Mouse (Mus musculus): Measurements from ENCODE around the gene Abcd3. TPM values are rescaled to one million over a fixed set of nuclear protein-coding genes. Genes with fewer than 3 reads are reported as not detected.

Gene Abcd3
- total and polyA plus RNA-seq, 3 experiments, result 14.8 to 61.4 (median 29.9) TPM

- peaks cover 4 to 8% of the 10 kb centered on the region in 2 experiments; a peak in 3 of 4 replicates for H3K27me3 ChIP-seq (ENCODE audit: control insufficient read depth in 1 of 2, insufficient read depth in 2 of 2, low read length in 2 of 2)
- no peak for DNase-seq (ENCODE audit: low read depth, low spot score)
- no peaks in the 10 kb centered on the region for H3K79me2 ChIP-seq (ENCODE audit: control insufficient read depth, insufficient read depth, low read length, poor library complexity)
- H3K4me3 ChIP-seq (ENCODE audit: control insufficient read depth in 1 of 2, insufficient read depth in 1 of 2, low read depth in 2 of 2, low read length in 2 of 2), result no peak overlapping the region
- no peaks in the 10 kb centered on the region for H3K9me3 ChIP-seq (replicated peaks; ENCODE audit: insufficient read depth, low read length)
- H3K27ac ChIP-seq (ENCODE audit: control insufficient read depth, low read depth, low read length), result no peak overlapping the region
- H3K9ac ChIP-seq (ENCODE audit: control insufficient read depth, low read depth, low read length, poor library complexity, severe bottlenecking), result no peak overlapping the region
- no peak for TF ChIP-seq CHD1 (IDR thresholded peaks at IDR 0.05; ENCODE audit: low read depth, low read length)
- no peak for TF ChIP-seq NRF1 (IDR thresholded peaks at IDR 0.05; ENCODE audit: insufficient read depth, low read depth, low read length, poor library complexity, severe bottlenecking)
- no peak for TF ChIP-seq MXI1 (IDR thresholded peaks at IDR 0.05; ENCODE audit: low read depth, low read length)
- no peak for TF ChIP-seq SIN3A (IDR thresholded peaks at IDR 0.05; ENCODE audit: low read length)
- no peak for TF ChIP-seq SMC3 (IDR thresholded peaks at IDR 0.05; ENCODE audit: low read depth, low read length)
- no peak for TF ChIP-seq USF1 (IDR thresholded peaks at IDR 0.05; ENCODE audit: low read depth, low read length)
- TF ChIP-seq RCOR1 (IDR thresholded peaks at IDR 0.05; ENCODE audit: low read depth, low read length), result no peak
- H3K4me1 ChIP-seq (ENCODE audit: control insufficient read depth in 1 of 2, insufficient read depth in 2 of 2, low read length in 2 of 2), result no peaks in the 10 kb centered on the region
- H3K36me3 ChIP-seq (ENCODE audit: control insufficient read depth in 1 of 2, insufficient read depth in 2 of 2, low read length in 2 of 2), result no peaks in the 10 kb centered on the region
These were observed 99.2 kb downstream of the Abcd3 start for GRCm38 (mm10) chr3:121715741-121716459.

DNA sequence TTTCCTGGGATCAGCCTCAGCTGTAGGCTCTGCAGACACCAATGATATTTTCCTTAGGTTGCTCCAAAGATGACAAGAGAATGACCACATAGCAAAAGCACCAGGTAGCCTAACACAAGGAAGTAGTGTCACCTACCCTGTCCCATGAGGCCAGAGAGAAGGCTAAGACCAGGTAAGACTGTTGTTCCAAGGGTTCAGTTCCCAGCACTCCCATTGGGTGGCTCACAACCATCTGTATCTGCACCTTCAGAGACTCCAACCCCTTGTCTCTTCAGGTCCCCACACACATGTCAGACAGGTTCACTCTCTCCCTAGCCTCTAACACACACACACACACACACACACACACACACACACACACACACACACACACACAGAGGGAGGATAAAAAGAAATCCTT, 99.8 kb downstream of the Abcd3 start:
- peaks cover 4 to 9% of the 10 kb centered on the region in 2 experiments; a peak in 3 of 4 replicates for H3K27me3 ChIP-seq (ENCODE audit: control insufficient read depth in 1 of 2, insufficient read depth in 2 of 2, low read length in 2 of 2)
- no peak for TF ChIP-seq ZKSCAN1 (IDR thresholded peaks at IDR 0.05; ENCODE audit: low read depth, low read length)
- TF ChIP-seq POLR2AphosphoS2 (IDR thresholded peaks at IDR 0.05; ENCODE audit: low read length), result no peak
- TF ChIP-seq MAX (IDR thresholded peaks at IDR 0.05; ENCODE audit: low read length), result no peak
- TF ChIP-seq NELFE (IDR thresholded peaks at IDR 0.05; ENCODE audit: low read depth, low read length), result no peak
- TF ChIP-seq CHD1 (IDR thresholded peaks at IDR 0.05; ENCODE audit: low read depth, low read length), result no peak
- TF ChIP-seq GATA1 (IDR thresholded peaks at IDR 0.05; ENCODE audit: low read depth, low read length), result no peak
- no peak for TF ChIP-seq RCOR1 (IDR thresholded peaks at IDR 0.05; ENCODE audit: low read depth, low read length)
- no peak for TF ChIP-seq ZC3H11A (IDR thresholded peaks at IDR 0.05; ENCODE audit: low read depth, low read length)
- TF ChIP-seq USF2 (IDR thresholded peaks at IDR 0.05; ENCODE audit: borderline replicate concordance in 1 of 2, insufficient read depth in 1 of 2, low read depth in 1 of 2, low read length in 2 of 2), result no peak
- TF ChIP-seq USF1 (IDR thresholded peaks at IDR 0.05; ENCODE audit: low read depth, low read length), result no peak
- TF ChIP-seq NRF1 (IDR thresholded peaks at IDR 0.05; ENCODE audit: insufficient read depth, low read depth, low read length, poor library complexity, severe bottlenecking), result no peak
- TF ChIP-seq POLR2A (IDR thresholded peaks at IDR 0.05; ENCODE audit: control insufficient read depth in 1 of 2, insufficient read depth in 1 of 2, low read depth in 1 of 2, low read length in 2 of 2, poor library complexity in 1 of 2), result no peak
- no peak for TF ChIP-seq MXI1 (IDR thresholded peaks at IDR 0.05; ENCODE audit: low read depth, low read length)
- no peak for TF ChIP-seq EP300 (IDR thresholded peaks at IDR 0.05; ENCODE audit: low read depth in 1 of 2, low read length in 2 of 2)
- H3K9ac ChIP-seq (ENCODE audit: control insufficient read depth, low read depth, low read length, poor library complexity, severe bottlenecking), result no peak overlapping the region
- H3K4me1 ChIP-seq (ENCODE audit: control insufficient read depth in 1 of 2, insufficient read depth in 2 of 2, low read length in 2 of 2), result no peaks in the 10 kb centered on the region
- no peak overlapping the region for H3K27ac ChIP-seq (ENCODE audit: control insufficient read depth, low read depth, low read length)
- no peaks in the 10 kb centered on the region for H3K36me3 ChIP-seq (ENCODE audit: control insufficient read depth in 1 of 2, insufficient read depth in 2 of 2, low read length in 2 of 2)
- DNase-seq (ENCODE audit: low read depth, low spot score), result no peak
- no peaks in the 10 kb centered on the region for H3K79me2 ChIP-seq (ENCODE audit: control insufficient read depth, insufficient read depth, low read length, poor library complexity)
- H3K4me3 ChIP-seq (ENCODE audit: control insufficient read depth in 1 of 2, insufficient read depth in 1 of 2, low read depth in 2 of 2, low read length in 2 of 2), result no peak overlapping the region
- H3K9me3 ChIP-seq (replicated peaks; ENCODE audit: insufficient read depth, low read length), result no peaks in the 10 kb centered on the region

Measured in MEL (cell line).